Comparison of ENCODE assay signal across 9 mouse cellular contexts in the genomic region with DNA sequence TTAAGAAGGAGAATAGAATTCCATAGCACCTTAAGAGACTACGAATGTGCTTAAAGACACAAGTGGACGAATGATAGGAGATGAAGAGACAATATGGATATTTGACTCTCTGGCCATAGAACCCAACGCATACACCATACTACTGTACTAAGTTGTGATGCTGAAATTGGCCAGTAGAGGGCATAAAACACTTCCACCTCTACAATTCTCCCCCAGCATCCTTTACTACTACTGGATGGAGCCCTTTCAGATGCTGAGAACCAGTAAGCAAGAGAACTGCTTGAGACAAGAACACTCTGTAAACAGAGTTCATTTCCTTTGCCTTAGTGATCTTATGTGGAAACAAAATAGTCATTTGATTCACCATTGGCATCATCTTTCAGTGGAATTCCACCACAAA.
A peak's percentile ranks its signal among the peaks of the same experiment; 100 is the strongest.
DNase-seq lines count a peak whose midpoint lies in the region; ATAC-seq and TF ChIP-seq lines count a peak whose summit lies in the region.
"Had no signal": no experiment of that assay in that cellular context is flagged by ENCODE, and none has a peak within 500 bp of the region (broad histone marks: within the 10 kb centered on the region; RNA-seq: fewer than 3 reads in every experiment).

No protein-coding gene starts in this region.

- no peak overlapping the region for H3K4me3 ChIP-seq in layer of hippocampus, adult 2 months
- H3K4me3 ChIP-seq: liver, embryonic 13.5 days had no signal

- no peak for ATAC-seq in monocyte, adult 5-6 weeks (replicated peaks; ENCODE audit: insufficient number of reproducible peaks, low FRiP score, low TSS enrichment, poor library complexity, severe bottlenecking)

- H3K27ac ChIP-seq in layer of hippocampus, adult 2 months = no peak overlapping the region
- H3K27ac ChIP-seq: liver, embryonic 13.5 days had no signal

- TF ChIP-seq CTCF in layer of hippocampus, adult 2 months (conservative IDR thresholded peaks at IDR 0.05) = peak; percentile 76

- peak; percentile 44 for DNase-seq in adrenal gland, postnatal 14 days
- no peak for DNase-seq in adrenal gland, adult 8-10 months
- no peak for DNase-seq in layer of hippocampus, adult 2 months (ENCODE audit: low spot score in 2 of 2)
- DNase-seq in layer of hippocampus, postnatal 25 days (ENCODE audit: extremely low spot score in 1 of 2, low spot score in 1 of 2) = no peak
- DNase-seq in brain, adult 2 months (ENCODE audit: low read depth, low spot score) = peak; percentile 54
- peak; percentile 58 for DNase-seq in lung, postnatal 10 days
- DNase-seq in right cerebral cortex, adult 2 months (ENCODE audit: low spot score in 2 of 2) = no peak
- DNase-seq: liver, embryonic 13.5 days had no signal

Comparison
In these comparisons a context has a peak if more than half of its experiments do, and no peak if none do; other contexts are left out.
1. DNase-seq: peak in adrenal gland, postnatal 14 days (single experiment), brain, adult 2 months (single experiment) and lung, postnatal 10 days (single experiment); none in adrenal gland, adult 8-10 months (single experiment), layer of hippocampus, adult 2 months (0 of 2), layer of hippocampus, postnatal 25 days (0 of 2) and right cerebral cortex, adult 2 months (0 of 2).